Mouse (Mus musculus): Measurements from ENCODE around the gene Smok3b. TPM values are rescaled to one million over a fixed set of nuclear protein-coding genes. Genes with fewer than 3 reads are reported as not detected.
"Not testable (repeated sequence)": the region's sequence is repeated elsewhere in the genome, so short reads cannot be mapped to it uniquely, and the experiment has no call there.

Gene Smok3b
- polyA plus RNA-seq, 1 experiment from 2014 or later: not detected

DNA sequence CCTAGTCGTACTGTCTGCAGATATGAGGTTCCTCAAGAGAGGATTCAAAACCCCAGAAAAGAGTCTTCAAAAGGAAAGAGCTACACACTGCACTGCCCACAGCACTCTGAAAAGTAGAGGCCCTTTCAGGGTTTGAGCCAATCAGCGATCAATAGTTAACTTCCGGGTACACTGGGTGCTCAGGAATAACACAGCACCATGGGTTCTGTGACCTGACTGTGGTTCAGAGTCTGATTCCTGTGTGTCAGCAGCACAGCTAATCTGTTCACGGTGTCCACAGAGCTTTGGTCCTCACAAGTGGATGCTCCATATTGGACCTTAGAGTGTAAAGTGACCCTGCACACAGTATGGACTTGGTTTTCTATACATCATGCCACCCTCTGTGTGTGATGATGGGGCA, 1.7 kb upstream of the Smok3b start:
- not testable (repeated sequence) for H3K9me3 ChIP-seq (replicated peaks); H3K36me3 ChIP-seq; H3K27ac ChIP-seq; ATAC-seq (ENCODE audit: low FRiP score); H3K9ac ChIP-seq; H3K4me2 ChIP-seq (replicated peaks); H3K27me3 ChIP-seq; H3K4me3 ChIP-seq; H3K4me1 ChIP-seq
- WGBS: 95% methylated on average over 4 of the region's 4 CpGs

DNA sequence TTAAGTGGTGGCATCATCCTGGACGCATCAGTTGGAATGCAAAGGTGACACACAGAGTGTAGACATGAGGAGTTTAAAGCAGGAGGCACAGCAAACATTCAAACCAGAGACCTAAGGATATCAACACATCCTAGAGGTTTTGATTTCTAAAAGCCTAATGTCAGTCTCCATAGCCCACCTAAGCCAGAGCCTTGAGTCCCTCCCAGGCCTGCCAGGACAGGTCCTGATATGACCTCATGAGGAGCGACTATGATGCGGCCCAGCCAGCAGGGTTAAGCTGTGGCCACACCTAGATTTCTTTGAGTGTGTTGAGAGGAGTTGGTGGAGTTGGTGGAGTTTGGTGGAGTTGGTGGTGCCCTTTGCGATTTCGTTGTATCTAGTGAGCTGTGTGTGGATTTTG, 31.7 kb downstream of the Smok3b start, which contains the start of gene Smok3c:
Gene Smok3c (plus strand): TSS at position 301 of the 400 bp plus-strand sequence.
- H3K27me3 ChIP-seq; ATAC-seq (ENCODE audit: low FRiP score); H3K4me1 ChIP-seq; H3K9ac ChIP-seq; H3K9me3 ChIP-seq (replicated peaks); H3K36me3 ChIP-seq; H3K4me3 ChIP-seq; H3K27ac ChIP-seq; H3K4me2 ChIP-seq (replicated peaks): not testable (repeated sequence)
- no CpG with 5 or more reads among the region's 5 CpGs for WGBS

DNA sequence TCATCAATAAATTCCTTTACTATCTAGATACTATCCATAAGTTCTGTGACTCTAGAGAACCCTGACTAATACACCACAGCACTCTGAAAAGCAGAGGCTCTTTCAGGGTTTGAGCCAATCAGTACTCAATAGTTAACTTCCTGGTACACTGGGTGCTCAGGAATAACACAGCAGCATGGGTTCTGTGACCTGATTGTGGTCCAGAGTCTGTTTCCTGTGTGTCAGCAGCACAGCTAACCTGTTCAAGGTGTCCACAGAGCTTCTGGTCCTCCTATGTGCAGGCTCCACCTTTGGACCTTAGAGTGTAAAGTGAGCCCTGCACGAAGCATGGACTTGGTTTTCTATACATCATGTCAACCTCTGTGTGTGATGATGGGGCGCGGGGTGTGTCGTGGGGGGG, 52.6 kb downstream of the Smok3b start:
- Histone ChIP-seq H3K27me3 (no peaks in the 10 kb centered on the region), H3K9me3 (replicated peaks) (no peaks in the 10 kb centered on the region), H3K9ac (no peak overlapping the region), H3K4me2 (replicated peaks) (no peak overlapping the region), H3K36me3 (no peaks in the 10 kb centered on the region), H3K4me3 (no peak overlapping the region), H3K27ac (no peak overlapping the region), H3K4me1 (no peaks in the 10 kb centered on the region)
- WGBS: 82% methylated on average over 4 of the region's 4 CpGs
- no peak for ATAC-seq (ENCODE audit: low FRiP score)

DNA sequence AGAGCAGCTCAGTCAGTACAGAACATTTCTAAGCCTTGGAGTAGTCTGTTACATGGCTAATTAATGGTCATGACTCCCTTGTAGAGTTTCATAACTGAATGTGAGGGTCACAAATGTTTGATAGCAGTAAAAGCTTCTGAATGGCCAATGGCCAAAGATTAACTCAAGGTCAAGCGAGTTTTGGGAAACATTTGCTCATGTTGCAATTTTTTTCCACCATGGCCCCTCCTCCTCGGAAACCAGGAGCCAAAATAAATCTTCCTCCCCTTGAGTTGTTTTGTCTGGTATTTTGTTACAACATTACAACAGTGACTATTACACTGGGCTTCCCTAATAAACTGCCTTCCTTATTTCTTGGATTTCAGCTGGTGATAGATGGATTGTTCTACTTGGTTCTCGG, 54.5 kb downstream of the Smok3b start:
- Histone ChIP-seq H3K27me3 (no peaks in the 10 kb centered on the region), H3K4me3 (no peak overlapping the region), H3K9ac (no peak overlapping the region), H3K27ac (no peak overlapping the region), H3K4me2 (replicated peaks) (no peak overlapping the region), H3K4me1 (no peaks in the 10 kb centered on the region), H3K9me3 (replicated peaks) (no peaks in the 10 kb centered on the region), H3K36me3 (no peaks in the 10 kb centered on the region)
- no peak for ATAC-seq (ENCODE audit: low FRiP score)
- WGBS: 73% methylated on average over 3 of the region's 3 CpGs

DNA sequence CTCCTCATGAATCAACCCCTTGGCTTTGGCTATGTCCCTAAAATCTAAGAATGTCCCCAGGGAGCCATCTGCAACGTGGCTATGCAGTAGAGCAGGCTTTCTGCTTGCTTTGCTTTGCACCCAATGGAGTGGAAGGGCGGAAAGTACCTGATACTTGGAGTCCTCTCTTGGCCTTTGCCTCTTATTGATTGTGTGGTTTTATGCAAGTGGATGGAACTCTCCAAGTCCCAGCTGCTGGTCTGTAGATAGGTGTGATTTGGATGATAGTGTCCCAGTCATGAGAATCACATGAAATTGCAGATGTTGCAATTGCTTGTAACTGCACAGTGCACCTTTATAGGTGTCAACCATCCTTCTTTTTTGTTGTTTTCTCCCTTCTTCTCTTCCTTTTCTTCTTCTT, 54.9 kb downstream of the Smok3b start:
- Histone ChIP-seq H3K9ac (no peak overlapping the region), H3K4me2 (replicated peaks) (no peak overlapping the region), H3K4me1 (no peaks in the 10 kb centered on the region), H3K27ac (no peak overlapping the region), H3K4me3 (no peak overlapping the region), H3K27me3 (no peaks in the 10 kb centered on the region), H3K36me3 (no peaks in the 10 kb centered on the region), H3K9me3 (replicated peaks) (no peaks in the 10 kb centered on the region)
- ATAC-seq (ENCODE audit: low FRiP score): no peak
- WGBS: 58% methylated on average over 2 of the region's 2 CpGs

DNA sequence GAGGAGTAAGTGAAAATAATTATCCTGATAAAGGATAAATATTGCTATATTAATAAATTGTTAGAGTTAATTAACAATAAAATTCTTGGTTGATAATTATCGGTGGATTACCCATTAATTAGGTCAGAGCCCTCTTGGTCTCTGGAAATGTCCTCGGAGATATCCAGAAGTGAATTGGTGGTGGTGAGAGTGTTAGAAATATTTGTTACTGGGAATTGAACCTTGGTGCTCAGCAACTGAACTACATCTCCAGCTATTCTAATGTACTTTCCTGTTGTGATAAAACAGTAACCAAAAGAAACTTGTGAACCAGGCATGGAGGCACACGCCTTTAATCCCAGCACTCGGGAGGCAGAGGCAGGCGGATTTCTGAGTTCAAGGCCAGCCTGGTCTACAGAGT, 59.2 kb downstream of the Smok3b start:
- no peak overlapping the region for H3K4me3 ChIP-seq
- H3K4me2 ChIP-seq (replicated peaks): no peak overlapping the region
- no peaks in the 10 kb centered on the region for H3K36me3 ChIP-seq
- WGBS: 92% methylated on average over 5 of the region's 5 CpGs
- H3K27me3 ChIP-seq: 0 out of 2 replicates have a peak, but pooled peaks cover 3% of the 10 kb centered on the region
- 0 out of 2 replicates have a peak, but pooled peaks cover 2% of the 10 kb centered on the region for H3K4me1 ChIP-seq
- no peaks in the 10 kb centered on the region for H3K9me3 ChIP-seq (replicated peaks)
- H3K9ac ChIP-seq: no peak overlapping the region
- no peak overlapping the region for H3K27ac ChIP-seq
- ATAC-seq (ENCODE audit: low FRiP score): no peak

DNA sequence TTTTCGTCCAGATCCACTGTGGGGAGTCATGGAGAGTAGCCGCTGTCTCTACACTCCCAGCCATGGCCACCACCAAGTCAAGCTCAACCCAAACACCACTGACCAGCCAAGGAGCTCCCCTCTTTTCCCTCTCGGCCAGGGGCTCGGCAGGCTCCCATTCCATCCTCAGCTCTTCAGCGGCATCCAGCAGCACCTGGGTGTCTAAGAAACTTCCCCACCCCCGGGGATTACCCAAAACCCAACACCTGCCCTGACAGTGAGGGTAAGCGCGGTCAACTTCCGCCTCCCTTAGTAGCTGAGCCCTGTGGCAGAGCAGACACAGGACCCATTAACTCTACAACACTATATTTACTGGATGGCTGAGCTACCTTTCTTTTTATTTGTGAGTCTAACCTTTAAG, 60.2 kb downstream of the Smok3b start:
- H3K4me2 ChIP-seq (replicated peaks): no peak overlapping the region
- no peaks in the 10 kb centered on the region for H3K9me3 ChIP-seq (replicated peaks)
- 87% methylated on average over 9 of the region's 9 CpGs for WGBS
- H3K27ac ChIP-seq: no peak overlapping the region
- ATAC-seq (ENCODE audit: low FRiP score): no peak
- peaks cover 4% of the 10 kb centered on the region for H3K4me1 ChIP-seq
- 0 out of 2 replicates have a peak, but pooled peaks cover 3% of the 10 kb centered on the region for H3K27me3 ChIP-seq
- H3K4me3 ChIP-seq: no peak overlapping the region
- H3K36me3 ChIP-seq: no peaks in the 10 kb centered on the region
- H3K9ac ChIP-seq: no peak overlapping the region

DNA sequence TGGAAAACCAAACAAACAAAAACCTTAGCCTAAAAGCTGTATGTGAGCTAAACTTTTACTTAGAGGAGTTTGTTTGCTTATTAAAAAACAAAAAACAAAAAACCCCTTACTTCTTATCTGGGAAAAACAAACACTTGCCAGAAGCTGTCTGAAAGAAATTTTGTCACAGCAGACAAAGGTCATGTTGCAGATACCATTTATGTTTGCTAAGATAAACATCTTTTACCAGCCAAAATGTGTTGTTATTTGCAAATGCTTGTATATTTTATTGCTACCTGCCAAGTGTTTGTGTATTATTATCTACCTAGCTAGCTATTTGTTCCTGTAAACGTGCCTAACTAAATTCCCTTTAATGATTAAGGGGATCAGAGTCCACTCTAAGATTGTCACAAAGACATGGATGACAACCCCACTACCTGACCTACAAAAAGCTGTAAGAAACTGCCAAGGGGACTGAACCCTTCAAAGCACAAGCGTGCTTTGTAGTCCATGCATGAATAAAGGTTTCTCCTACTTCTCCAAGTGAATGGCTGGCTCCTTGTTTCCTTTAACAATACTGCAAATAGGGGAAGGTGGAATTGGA, 62.2 kb downstream of the Smok3b start:
- Histone ChIP-seq H3K36me3 (peaks cover 4% of the 10 kb centered on the region; the same call in 1 of the 2 replicates), H3K4me3 (no peak overlapping the region), H3K9ac (no peak overlapping the region), H3K27me3 (0 out of 2 replicates have a peak, but pooled peaks cover 3% of the 10 kb centered on the region), H3K9me3 (replicated peaks) (no peaks in the 10 kb centered on the region), H3K4me2 (replicated peaks) (no peak overlapping the region), H3K27ac (no peak overlapping the region), H3K4me1 (peaks cover 13% of the 10 kb centered on the region)
- 62% methylated on average over 2 of the region's 2 CpGs for WGBS
- ATAC-seq (ENCODE audit: low FRiP score): no peak

DNA sequence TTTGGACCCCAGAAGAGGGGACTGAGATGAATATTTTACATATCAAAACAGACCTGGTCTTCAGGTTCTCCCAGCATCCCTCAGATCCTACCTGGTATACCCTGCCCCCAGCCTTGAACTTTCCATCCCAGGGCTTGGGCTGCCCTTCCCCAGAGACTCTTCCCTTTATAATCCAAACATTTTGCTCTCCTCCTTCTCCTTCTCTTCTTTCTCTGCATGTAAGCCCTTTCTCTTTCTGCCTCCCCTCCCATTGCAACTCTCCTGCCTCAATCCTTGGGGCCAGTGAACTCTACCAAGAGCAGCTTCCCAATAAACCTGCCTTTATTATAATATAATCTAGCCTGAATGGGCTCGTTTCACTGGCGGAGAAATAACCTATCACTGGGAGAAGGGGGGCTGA, 62.7 kb downstream of the Smok3b start:
- Histone ChIP-seq H3K9ac (no peak overlapping the region), H3K4me3 (no peak overlapping the region), H3K9me3 (replicated peaks) (no peaks in the 10 kb centered on the region), H3K36me3 (peaks cover 4% of the 10 kb centered on the region; the same call in 1 of the 2 replicates), H3K27me3 (0 out of 2 replicates have a peak, but pooled peaks cover 3% of the 10 kb centered on the region), H3K27ac (no peak overlapping the region), H3K4me1 (peaks cover 13% of the 10 kb centered on the region), H3K4me2 (replicated peaks) (no peak overlapping the region)
- ATAC-seq (ENCODE audit: low FRiP score): no peak
- 95% methylated on average over 2 of the region's 2 CpGs for WGBS

DNA sequence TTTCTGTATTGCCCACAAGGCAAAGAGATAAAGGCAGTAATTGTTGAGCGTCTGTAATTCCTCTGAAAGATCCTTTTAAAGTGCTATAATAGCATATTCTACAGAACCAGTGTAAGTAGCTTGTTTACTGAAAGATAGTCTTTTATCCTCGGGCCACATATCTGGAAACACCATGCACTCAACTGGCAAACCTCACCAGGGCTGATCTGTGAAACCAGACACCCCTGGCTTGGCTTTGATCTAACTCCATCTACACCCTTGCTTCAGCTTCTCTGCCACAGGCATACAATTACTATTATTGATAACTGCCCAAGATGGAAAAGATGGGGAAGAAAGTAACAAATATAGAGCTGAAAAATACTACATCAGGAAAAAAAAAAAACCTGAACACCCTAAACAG, 63.3 kb downstream of the Smok3b start:
- ATAC-seq (ENCODE audit: low FRiP score): 0 out of 2 replicates have a peak, but pooled peaks have one; percentile 16
- Histone ChIP-seq H3K4me1 (peaks cover 13% of the 10 kb centered on the region), H3K4me2 (replicated peaks) (peak overlapping the region; percentile 40), H3K36me3 (peaks cover 4% of the 10 kb centered on the region; the same call in 1 of the 2 replicates), H3K4me3 (peak overlapping the region; percentile 63), H3K27ac (no peak overlapping the region), H3K27me3 (0 out of 2 replicates have a peak, but pooled peaks cover 3% of the 10 kb centered on the region), H3K9ac (peak overlapping the region; percentile 93; the same call in 1 of the 2 replicates), H3K9me3 (replicated peaks) (no peaks in the 10 kb centered on the region)
- 75% methylated on average over 2 of the region's 2 CpGs for WGBS

DNA sequence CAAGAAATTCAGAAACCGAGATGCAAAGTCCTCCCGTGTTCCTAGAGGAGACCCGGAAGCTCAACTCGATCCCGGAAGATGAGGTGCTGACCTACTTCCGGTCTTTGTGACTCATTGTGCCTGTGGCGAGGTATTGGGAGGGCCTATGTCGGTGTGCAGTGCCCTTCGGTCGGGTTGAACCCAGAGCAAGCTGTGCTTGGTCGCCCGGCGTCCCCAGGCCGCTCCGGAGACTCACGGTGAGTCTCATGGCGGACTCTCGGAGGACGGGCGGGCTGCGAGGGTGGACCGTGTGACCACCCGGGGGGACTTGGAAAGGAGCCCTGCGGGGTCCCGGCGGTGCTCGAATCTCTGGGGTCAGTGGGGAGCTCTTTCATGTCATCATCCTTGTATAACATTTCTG, 63.8 kb downstream of the Smok3b start, which contains the start of gene Zkscan1:
Gene Zkscan1 (plus strand): TSS at position 89 of the 400 bp plus-strand sequence.
- WGBS: under 1% methylated on average over 27 of the region's 27 CpGs
- peak; percentile 91 for ATAC-seq (ENCODE audit: low FRiP score)
- H3K9me3 ChIP-seq (replicated peaks): no peaks in the 10 kb centered on the region

DNA sequence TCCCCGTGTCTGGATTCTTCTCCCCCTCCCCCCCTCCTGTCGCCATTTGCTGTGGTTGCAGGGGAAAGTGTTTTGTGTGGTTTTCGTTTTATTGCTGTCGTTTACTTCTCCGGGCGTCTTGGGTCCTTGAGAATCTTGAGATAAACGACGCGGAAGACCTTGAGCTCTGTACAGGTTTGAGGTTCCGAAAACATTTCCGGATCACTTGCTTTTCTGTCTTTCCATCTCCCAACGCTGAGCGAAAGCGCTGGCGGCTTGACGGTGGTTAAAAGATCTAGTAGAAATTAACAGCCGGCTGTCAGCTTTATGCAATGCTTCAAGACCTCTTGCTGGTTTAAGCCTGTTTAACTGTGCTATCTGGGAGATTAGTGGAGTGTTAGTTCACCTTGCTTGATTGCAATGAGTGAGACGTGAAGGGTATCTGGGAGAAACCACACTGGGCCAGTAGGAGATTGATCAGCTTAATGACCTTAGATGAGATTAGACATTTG, 64.2 kb downstream of the Smok3b start:
- Histone ChIP-seq H3K9ac (peak overlapping the region; percentile 93), H3K4me1 (peaks cover 13% of the 10 kb centered on the region), H3K27me3 (0 out of 2 replicates have a peak, but pooled peaks cover 3% of the 10 kb centered on the region), H3K4me3 (peak overlapping the region; percentile 63), H3K27ac (peak overlapping the region; percentile 79), H3K36me3 (peaks cover 4% of the 10 kb centered on the region; the same call in 1 of the 2 replicates), H3K4me2 (replicated peaks) (peak overlapping the region; percentile 78), H3K9me3 (replicated peaks) (no peaks in the 10 kb centered on the region)
- under 1% methylated on average over 18 of the region's 18 CpGs for WGBS
- no peak for ATAC-seq (ENCODE audit: low FRiP score)

More for the DNA sequence above, 63.8 kb downstream of the Smok3b start, which contains the start of gene Zkscan1:
- Histone ChIP-seq H3K36me3 (peaks cover 4% of the 10 kb centered on the region; the same call in 1 of the 2 replicates), H3K4me1 (peaks cover 13% of the 10 kb centered on the region), H3K27me3 (0 out of 2 replicates have a peak, but pooled peaks cover 3% of the 10 kb centered on the region), H3K27ac (peak within 1 kb of the TSS; percentile 79), H3K4me3 (peak within 1 kb of the TSS; percentile 63), H3K4me2 (replicated peaks) (peak within 1 kb of the TSS; percentile 78), H3K9ac (peak within 1 kb of the TSS; percentile 93)

All from hindbrain, embryonic 12.5 days (tissue).